Mouse (Mus musculus) gastrocnemius, adult 8-10 months (tissue): ENCODE measurements around the gene Gm10128. TPM values are rescaled to one million over a fixed set of nuclear protein-coding genes. Genes with fewer than 3 reads are reported as not detected.
"Not testable (repeated sequence)": the region's sequence is repeated elsewhere in the genome, so short reads cannot be mapped to it uniquely, and the experiment has no call there.

ENCODE experiments used
- DNase-seq, 2 experiments: peaks; one replicate each; pipeline ENCODE4 v3.0.0; 2022; ENCODE audit warnings: low spot score in 2 of 2
- total RNA-seq, 4 experiments: library from RNA; stranded (reverse); gene quantifications; 2 replicates each; pipeline ENCODE4 v1.2.4; 2022

The Gm10128 gene
- total RNA-seq = not detected

DNA sequence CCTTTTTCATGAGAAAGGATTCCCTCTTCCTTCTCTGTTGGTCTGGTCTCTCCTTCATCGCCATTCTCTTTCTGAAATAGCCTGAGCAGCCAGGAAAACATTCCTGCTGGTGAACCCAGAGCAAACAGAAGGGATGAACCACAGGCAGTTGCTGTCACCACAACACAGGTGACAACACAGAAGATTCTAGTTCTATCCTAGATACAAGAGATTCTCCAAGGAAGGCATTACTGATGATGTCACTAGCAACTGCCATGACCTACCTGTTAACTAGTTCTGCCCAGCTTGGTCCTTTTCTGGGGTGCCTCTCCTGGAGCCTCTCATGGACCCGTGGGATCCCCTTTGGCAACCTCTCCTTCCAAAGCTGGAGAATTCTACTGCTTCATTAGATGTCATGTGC is at the start of gene Gm10128:
Gm10128 (minus strand) TSS at position 101 of the 400 bp plus-strand sequence.
- not testable (repeated sequence) for DNase-seq

DNA sequence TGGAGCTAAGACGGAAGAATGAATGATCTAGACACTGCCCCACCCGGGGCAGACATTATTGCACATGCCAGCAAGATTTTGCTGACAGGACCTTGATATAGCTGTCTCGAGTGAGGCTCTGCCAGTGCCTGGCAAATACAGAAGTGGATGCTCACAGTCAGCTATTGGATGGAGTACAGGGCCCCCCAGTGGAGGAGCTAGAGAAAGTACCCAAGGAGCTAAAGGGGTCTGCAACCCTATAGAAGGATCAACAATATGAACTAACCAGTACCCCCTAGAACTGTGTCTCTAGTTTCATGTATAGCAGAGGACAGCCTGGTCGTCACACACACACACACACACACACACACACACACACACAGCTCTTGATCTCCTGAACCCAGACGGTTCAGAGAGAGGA is 37.4 kb upstream of the Gm10128 start:
- DNase-seq = not testable (repeated sequence)

DNA sequence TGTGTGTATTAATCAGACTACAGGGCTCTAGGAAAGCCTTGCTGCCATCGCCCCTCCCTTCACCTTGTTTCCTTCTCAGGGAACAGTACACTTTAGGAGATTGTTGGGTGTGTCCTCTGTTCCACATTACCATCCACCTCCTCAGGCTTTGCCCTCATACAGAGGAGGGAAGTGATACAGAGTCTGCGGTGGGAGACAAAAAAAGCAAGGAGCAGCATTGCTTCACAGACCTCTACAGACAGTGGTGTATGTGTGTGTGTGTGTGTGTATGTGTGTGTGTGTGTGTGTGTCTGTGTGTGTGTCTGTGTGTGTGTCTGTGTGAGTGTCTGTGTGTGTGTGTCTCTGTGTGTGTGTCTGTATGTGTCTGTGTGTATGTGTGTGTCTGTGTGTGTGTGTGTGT is 18.7 kb upstream of the Gm10128 start:
- not testable (repeated sequence) for DNase-seq

DNA sequence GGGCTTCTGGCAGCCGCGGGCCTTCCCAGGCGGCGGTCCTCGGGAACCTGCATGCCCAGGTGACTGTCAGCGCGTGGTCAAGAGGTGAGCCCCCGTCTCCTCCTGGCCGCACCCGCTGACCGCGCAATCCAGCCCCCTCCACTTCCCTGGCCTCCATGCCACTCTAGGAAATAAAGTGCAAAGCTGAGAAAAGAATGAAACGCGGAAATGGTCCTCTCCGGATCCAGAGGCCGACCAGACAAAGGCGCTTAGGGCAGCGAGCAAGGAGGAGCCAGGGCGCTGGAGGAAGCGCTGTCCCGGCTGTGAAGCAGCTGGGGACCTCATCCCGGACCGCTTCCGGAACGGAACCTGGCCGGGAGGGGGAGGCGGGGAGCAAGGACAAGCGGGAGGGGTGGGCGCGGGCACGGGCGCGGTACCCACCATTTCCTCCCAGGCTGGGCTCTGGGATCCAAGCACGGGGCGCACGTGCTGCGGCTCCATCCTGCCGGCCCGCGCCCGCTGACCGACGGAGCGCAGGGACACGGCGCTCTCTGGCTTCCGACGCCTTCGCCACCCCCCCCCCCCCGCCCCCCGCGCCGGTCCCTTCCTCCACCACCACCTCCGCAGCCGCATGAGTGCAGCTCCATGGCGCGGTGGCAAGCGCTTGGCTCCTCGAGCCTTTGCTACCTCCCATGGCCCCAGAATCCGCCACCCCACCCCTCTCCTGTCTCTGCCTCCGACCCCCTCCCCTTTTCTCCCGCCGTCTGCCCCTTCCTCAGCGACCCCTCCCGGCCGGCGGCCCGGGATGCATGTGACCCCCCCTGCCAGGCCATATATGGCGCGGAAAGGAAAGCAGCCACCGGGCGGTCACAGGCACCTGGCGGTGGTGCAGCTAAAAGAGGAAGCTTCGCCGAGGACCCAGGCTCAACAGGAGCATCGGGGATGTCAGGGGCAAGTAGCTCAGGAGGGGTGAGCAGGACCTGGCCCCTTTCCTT is 14.6 kb upstream of the Gm10128 start:
- DNase-seq = not testable (repeated sequence)

DNA sequence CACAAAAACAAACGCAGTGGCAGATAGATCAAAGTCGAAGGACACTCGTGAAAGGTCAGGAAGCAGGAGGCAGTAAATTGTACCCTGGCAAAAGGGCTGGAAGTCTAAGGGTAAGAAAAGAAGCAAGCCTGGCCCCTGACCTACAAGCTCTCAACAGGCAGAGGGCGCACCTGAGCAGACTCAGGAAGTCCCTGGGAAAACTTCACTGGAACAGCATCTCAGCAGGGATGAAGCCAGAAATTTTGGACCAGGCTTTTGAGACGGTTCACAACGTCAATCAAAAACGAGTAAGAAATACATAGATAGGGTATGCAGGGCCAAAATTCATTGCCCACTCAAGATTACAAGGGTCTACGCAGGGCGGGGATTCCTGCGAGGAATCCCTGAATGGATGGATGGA is 13.7 kb upstream of the Gm10128 start:
- DNase-seq = not testable (repeated sequence)

DNA sequence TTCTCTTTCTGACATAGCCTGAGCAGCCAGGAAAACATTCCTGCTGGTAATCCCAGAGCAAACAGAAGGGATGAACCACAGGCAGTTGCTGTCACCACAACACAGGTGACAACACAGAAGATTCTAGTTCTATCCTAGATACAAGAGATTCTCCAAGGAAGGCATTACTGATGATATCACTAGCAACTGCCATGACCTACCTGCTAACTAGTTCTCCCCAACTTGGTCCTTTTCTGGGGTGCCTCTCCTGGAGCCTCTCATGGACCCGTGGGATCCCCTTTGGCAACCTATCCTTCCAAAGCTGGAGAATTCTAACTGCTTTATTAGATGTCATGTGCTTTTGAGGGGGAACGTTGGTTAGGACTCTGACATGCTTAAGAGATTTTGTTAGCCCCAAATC is 48.3 kb downstream of the Gm10128 start, which contains the start of gene Gm10338:
Gm10338 (minus strand) TSS at position 101 of the 400 bp plus-strand sequence.
- DNase-seq = not testable (repeated sequence)

Other genes with a start within 250 kb of the Gm10128 start
- gene Gm3755, start 193.1 kb downstream of the Gm10128 start, total RNA-seq = not detected
- gene Gm3752, start 160.2 kb downstream of the Gm10128 start, total RNA-seq = under 1 TPM in 1 of 4 experiments, not detected in 3; 0.83 TPM
- under 1 TPM in 2 of 4 experiments, not detected in 2; 0.19 to 0.27 TPM for gene Gm3558, start 75.4 kb downstream of the Gm10128 start, total RNA-seq
- not detected for gene Gm10338, start 48.4 kb downstream of the Gm10128 start, total RNA-seq
- not detected for gene Gm26661, start 147.6 kb upstream of the Gm10128 start, total RNA-seq
- gene Flnb, start 174.0 kb upstream of the Gm10128 start, total RNA-seq = 1 to 10 TPM; 4.7 to 8.3 (median 5.6) TPM